Mouse (Mus musculus) retina, postnatal 1 day (tissue): ENCODE measurements around the gene Myo3a.
A peak's percentile ranks its signal among the peaks of the same experiment; 100 is the strongest.

Experiments
- DNase-seq: peaks from one replicate; pipeline ENCODE4 v3.0.0-alpha.2; 2012

Myo3a gene

DNA sequence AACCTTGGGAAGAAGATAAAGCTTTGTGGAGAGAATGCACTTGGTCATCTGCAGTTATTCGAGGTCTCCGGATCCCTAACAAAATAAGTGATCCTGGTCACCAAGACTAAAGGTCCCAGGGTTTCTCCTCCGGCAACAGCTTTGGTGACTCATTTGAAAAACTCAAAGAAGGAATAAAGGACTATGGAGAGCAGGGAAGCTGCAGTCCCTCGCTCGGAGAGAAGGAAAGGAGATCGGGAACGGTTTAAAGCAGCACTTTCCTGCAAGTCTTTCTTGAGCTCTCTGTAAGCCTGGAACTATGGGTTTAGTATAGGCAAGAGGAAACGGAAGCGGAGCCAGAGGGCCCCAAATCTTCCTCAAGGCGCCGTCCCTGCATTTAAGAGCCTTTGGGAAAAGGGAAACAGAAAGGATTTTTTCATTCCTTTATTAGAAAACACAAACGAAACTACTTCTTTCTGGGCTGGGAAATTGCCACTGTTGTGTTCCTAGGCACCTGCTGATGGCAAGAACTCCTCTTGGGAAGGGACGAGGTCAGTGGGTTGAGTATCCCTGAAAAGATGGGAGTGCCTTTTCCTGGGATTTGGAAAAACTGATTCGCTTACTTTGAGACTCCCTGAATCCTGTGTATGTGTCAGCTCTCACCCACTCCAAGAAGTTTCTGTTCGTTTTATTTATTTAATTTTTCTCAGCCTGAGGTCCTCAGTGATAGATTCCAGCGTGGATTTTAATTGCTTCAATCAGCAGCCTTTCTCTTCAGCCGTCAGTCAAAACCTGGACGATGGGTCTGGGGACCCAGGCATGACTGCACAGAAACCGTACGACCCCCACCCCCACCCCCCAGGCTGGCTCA lies 393.9 kb downstream of the Myo3a start:
- no peak for DNase-seq

DNA sequence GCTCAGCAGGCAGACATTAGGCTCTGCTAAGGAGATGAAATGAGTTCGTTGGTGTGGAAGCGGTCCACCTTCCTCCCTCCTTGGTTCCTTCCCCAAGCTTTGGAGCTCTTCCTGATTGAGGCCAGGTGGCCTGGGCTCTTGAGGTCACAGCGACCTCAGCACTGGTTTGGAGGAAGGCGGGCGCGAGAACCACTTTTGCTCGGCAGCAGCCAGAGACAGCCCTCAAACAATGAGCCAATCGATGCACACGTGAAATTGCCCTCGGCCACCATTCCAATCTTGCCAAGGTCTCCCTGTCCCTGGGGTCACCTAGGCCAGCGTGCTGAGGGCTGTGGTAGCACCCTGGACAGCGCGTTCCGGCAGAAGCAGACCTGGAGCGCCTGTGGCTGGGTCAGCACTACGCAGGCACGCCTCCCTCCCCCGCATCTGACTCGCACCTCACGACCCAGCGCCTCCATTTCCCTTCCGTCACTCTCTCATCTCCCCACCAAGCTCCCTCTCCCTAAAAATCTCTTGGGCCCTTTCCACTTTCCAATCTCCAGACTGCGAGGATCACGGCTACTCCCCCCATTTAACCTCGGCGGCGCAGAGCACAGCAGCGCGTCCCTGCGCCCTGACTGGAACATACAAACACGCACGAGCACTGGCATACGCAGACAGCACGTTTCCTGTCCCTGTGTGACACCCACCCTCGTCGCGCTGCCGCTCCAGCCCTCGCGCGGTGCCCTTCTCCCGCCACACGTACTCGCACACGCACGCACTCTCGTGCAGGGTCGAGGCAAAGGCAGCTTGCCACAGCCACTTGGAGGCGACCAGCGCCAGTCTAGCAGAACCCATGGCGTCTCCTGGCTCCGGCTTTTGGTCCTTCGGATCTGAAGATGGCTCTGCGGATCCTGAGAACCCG lies 394.8 kb downstream of the Myo3a start, which contains the start of gene Gad2:
TSS of gene Gad2 (plus strand) at position 378 of the 904 bp plus-strand sequence.
- peak; percentile 84 for DNase-seq

DNA sequence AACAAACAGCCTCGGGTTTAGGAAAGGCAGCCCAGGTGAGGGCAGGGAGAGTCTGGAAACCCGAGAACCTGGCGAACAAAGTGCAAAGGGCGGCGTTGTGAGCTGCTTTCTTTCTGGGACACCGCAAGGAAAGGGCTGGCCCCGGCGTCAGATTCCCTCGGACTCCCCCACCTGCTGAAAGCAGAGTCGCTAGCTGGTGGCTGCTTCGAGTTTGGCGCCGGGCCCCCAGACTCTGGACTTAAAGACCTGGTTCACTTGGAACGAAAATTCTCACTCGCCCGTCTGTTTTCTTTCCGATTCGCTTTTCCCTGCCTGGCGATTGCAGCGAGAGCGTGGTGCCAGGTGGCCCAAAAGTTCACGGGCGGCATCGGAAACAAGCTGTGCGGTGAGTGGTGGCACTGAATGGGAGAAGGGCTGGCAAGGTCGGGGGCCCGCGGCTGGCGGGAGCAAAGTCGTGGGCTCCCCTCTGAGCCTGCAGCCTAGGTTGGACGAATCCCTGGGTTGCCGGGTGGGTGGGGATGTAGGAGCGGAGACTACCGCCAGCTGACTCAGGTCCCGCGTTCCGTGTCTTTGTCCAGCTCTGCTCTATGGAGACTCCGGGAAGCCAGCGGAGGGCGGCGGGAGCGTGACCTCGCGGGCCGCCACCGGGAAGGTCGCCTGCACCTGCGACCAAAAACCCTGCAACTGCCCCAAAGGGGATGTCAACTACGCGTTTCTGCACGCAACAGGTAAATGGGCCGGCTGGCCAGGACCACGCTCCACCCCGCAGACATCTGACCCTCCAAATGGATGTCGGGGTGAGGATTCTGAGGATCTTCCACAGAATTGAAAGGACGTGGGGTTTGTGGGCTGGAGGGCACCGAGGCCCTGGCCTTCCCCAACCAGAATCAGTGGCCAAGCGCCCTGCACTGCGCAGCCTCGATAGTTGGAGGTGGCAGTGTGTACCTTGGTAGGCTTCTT lies 396.1 kb downstream of the Myo3a start:
- DNase-seq, result peak; percentile 56

DNA sequence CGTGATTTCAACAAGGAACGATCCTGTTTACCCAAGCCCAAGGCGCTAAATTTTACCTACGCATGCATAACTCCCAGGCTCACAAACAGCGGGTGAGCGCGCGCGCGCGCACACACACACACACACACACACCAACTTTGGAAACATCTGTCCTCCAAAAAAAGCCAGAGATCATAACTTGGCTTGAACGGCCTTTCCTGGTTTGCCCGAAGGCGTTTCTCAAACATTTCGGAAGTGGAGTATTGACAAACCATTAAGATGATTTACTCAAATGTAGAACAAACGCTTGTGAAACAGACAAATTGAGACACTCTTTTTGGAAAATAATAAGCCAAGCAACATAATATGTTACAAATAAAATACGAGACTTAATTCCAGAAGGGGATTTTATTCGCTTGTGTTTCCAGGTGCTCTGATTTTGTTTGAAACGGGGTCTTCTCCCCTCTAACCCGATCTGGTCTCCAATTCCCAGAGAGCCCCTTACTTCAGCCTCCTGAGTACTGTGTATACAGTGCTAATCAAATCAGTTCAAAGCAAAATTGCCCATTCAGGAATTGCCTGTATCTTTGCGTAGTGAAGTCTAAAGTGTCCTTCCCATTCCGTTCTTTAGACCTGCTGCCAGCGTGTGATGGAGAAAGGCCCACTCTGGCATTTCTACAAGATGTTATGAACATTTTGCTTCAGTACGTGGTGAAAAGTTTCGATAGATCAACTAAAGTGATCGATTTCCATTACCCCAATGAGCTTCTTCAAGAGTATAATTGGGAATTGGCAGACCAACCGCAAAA lies 397.1 kb downstream of the Myo3a start:
- peak; percentile 31 for DNase-seq

DNA sequence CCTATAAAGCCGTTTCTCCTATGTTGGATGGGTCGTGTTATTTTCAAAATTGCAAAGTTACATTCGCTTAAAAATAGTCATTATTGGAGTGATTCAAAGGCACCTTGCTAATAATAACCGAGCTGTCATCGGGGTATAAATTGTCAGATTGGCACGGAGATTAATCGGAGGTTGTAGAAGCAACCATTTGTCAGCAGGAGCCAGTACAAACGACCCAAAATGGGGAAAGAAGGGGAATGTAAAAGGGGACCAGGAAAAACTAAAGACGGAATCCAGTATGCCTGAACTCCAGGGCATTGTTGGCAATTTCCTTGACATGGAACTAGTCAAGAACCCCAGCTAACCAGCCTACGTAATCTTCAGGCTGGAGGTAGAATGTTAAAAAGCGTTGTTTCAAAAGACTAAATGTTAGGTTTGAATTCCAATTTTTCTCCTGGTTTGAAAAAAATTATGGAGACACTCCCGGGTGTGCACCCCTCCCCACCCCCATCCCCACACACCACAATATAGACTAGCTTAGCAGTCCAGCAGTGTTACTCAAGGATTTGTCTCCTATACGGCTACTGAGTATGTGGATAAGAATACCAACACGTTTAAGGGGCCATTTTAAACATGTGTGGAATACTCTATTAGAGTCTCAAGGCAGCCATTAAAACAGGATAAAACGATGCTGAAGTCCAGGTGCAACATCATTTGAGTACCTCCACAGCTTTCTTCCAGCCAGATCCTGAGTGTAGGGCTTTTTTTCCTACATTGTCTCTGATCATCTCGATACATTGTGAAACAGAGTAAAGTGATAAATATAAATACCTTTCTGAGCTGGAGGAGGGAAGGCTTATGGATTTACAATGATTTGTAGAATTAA lies 398.0 kb downstream of the Myo3a start:
- no peak for DNase-seq

DNA sequence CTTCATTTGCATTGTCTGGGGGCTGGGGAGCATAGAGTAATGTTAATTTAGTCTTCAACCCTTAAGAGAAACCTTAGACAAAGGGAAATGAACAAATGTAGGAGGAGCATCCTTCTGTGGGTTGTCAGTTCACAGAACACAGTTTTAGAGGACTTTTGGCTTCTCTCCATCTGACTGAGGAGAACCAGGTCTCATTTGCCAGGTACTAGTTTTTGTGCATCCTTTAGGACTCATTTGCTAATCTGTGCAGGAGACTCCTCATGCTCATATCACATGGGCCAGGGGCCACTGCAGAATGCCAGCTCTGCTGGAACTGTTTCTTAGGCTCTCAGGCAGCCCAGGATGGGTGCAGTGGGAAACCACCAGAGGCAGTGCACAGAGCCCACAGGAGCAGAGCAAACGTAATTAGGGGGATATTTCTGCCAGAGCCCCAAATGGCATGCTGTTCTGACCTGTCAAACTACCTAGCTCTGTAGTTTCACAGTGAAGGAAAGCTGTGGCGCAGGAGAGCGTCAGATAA lies 399.9 kb downstream of the Myo3a start:
- DNase-seq, result peak; percentile 38

DNA sequence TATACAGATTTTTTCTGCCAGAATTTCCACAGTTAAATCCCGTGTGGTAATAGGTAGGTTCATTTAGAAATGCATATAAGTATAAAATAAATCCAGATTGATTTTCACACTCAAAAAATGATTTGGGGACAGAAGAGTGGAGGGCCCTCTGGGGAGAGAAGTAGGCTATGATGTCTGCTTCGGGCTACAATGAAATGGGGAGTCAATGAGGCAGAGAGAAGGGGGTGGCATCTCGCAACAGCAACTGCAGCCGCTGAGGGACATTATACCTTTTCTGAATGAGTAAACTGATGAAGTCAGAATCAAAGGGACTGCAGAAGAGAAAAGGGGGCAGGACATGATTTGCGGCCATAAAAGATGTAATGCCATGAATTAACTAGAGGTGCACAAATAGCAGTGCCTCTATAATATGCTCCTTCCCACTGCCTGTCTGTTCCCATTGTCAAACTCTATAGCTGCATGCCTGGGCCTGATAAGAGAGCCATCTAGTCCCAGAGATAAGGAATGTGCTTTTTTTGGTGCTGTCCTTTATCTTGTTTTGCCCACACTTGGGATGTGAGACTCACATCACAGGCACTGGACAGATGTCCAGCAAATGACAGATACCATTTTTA lies 400.6 kb downstream of the Myo3a start:
- peak; percentile 48 for DNase-seq

DNA sequence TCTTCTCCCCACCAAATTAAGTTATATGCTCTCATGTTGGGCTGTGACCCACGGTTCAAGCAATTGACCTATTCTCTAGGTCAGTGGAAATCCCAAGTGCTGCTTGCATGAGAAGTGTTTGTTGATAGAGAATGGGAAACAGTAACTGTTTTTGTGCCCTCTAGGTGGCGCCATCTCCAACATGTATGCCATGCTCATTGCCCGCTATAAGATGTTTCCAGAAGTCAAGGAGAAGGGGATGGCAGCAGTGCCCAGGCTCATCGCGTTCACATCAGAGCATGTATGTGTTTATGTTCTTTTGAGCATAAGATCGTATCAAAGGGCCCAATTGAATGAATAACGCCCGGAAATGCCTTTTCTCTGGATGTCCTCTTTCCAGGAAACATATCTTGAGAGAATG lies 407.5 kb downstream of the Myo3a start:
- peak; percentile 47 for DNase-seq

DNA sequence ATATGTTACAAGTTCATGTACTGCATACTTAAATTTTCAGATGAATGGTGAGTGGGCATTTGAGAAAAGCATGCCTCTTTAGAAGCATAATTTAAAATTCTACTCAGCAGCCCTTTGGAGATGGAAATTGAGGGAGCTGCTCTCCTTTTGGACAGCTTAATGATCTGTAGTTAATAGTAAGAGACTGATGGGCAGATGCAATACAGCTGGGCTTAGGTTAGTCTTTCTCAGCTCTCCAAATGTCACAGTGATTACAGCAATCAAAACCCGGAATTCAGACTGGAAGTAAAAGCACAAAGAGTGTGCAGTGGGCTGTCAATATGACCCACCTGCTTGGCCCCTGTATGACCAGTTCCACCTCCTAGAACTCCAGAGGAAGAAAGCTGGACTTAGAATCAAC lies 418.8 kb downstream of the Myo3a start:
- DNase-seq, result peak; percentile 18

DNA sequence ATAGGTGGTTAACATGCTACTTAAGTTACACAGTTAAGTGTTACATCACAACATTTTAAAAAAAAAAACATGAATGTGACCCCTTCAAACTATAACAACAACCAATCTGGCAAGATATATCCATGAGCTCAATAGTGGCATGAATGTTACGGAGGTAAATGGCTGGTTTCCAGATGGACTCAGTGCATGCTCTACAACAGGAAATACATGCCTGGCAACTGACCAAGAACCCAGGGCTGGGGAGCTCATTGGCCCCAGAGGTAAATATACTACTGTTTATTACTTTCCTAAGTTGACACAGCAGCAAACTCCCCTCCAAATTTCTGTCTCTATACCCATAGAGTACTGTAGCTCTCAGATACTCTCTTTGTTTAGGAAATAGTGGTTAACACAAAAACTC lies 421.1 kb downstream of the Myo3a start:
- no peak for DNase-seq

DNA sequence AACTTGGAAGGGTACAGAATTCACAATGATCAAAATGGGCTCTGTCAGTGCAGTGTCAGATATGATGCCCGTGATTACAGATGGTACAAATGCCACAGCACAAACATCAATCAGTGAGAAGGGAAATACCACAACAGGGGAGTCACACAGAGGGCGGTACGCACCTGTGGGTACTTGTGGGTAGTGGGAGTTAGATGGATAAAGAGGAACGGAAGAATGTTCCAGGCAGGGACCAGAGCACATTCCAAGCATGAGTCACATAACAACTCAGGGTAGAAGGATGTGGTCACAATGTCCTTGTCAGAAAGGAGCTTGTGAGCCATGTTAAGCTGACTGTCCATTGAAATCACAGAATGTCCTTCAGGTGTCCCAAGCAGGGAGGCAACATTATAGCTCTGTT lies 424.5 kb downstream of the Myo3a start:
- no peak for DNase-seq

DNA sequence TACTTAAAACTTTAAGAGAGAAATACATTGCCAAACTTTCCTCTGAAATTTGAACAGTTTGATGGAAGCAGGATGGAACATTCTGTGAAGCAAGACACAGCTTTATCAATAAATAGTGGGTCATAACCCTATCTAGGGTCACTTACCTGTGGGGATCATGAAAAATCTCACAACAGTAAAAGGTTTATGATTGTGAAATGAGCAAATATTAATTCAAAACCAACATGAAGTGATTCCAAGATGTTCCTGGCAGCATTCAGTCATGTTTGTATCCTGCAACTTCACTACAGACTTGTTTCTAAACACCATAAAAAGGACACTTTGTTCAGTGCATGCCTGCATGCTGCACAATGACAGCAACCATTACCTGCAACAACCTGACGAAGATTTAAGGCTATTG lies 436.4 kb downstream of the Myo3a start:
- DNase-seq, result no peak
